Mouse (Mus musculus) lung, adult 18-20 months (tissue): ENCODE measurements around the gene Prr14.
"Not testable (repeated sequence)": the region's sequence is repeated elsewhere in the genome, so short reads cannot be mapped to it uniquely, and the experiment has no call there.

Experiments used
- DNase-seq, 2 experiments: peaks; one replicate each; pipeline ENCODE4 v3.0.0; 2022; ENCODE audit warnings: mixed read lengths in 2 of 2

The Prr14 gene

DNA sequence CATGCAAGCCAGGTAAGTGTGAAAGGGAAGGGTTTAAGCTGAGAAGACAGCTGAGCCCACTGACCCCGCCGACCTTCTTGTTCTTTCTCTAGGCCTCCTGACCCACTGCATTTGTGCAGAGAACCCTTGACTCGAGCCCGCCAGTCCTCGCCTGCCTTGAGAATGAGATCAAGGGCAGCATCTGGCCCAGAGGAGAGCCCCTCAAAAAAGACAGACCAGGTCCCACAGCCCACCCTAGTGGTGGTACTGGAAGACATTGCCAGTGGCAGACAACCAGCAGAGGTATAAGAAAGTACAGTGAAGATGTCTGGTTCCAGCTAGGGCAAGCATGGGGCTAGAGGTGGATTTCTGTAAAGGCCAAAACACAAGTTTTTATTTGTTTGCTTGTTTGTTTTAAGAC lies 14.3 kb downstream of the Prr14 start:
- DNase-seq: no peak

DNA sequence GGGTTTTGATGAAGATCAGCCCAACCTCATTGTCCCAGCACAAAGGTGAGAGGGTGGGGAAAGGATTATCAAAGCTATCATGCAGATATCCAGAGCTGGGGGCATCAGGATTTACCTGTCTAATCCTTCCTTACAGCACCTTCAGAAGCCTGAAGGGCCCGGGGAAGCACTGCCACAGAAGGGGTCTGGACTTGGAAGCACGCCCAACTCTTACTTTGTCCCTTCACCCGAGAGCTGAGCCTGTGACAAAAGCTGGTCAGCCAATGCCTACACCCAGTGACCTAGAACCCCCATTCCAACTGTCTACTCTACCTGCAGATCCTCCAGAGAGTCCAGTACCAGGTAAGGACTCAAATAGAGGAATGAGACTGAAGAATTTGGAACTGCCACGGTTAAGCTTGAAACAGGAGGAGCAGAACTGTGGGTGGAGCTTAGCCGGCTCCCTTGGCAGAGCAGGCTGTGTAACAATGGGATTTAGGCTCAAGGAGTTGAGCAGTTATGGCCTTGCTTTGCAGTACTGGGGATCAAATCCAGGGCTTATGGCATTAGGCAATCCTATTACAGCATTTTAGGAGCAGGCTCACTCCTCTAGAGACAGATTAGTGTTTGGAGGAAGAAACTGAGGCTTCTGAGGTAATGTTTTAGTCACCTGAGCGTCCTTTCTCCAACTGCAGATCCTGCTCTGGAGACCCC lies 15.1 kb downstream of the Prr14 start:
- DNase-seq: no peak

DNA sequence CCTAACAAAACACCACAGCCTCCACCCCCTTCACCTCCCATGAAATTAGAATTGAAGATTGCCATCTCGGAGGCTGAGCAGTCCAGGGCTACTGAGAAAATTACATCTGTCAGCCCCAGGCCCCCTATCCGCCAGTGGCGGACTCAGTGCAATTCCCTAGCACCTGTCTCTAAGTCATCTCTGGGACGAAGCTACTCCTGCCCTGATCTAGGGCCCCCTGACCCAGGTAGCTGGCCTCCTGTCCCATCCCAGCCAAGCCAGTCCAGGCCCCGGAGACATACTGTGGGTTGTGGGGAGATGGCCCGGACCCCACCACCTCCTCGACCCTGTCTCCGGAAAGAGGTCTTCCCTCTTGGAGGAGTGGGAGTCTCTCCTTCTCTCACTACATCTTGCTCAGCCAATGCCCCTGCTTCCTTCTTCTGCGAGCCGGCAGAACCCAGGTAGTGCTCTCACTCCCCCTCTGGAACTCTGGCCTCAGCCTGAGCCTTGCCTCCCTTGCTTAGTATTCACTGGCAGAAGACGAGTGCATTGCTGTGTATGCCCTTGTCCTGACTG lies 15.9 kb downstream of the Prr14 start:
- no peak for DNase-seq

DNA sequence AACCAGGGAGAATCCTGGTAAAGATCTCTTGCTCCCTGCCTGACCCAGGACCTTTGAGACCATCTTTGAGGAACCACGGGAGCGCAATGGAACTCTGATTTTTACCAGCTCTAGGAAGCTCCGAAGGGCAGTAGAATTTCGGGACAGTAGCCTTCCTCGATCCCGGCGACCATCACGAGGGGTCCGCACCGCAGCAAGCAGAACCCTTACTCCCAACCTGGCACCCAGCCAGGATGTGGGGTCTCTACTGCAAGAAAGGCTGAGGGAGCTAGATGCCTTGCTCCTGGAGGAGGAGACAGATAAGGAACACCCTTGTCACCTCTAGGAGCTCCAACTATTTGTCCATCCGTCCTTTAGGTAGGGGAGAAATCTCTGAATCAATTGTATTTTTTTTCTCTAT lies 16.9 kb downstream of the Prr14 start:
- DNase-seq: no peak

DNA sequence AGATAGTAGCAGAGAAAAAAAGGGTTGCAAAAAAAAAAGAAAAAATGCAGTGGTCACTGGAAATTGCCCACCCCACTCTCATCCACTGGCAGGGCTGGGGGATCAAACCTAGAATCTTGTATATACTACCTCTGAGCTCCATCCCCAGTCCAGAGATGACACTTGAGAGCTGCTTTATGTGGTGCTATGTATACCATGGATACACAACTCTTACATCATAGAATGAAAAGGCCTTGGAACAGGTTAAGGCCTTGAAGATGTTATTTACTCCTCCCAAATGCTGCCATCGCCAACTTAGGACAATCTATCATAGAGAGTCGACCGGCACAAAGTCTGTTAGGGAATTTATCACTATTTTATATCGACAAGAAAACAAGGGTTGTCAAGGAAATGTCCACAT lies 17.4 kb downstream of the Prr14 start:
- no peak for DNase-seq

DNA sequence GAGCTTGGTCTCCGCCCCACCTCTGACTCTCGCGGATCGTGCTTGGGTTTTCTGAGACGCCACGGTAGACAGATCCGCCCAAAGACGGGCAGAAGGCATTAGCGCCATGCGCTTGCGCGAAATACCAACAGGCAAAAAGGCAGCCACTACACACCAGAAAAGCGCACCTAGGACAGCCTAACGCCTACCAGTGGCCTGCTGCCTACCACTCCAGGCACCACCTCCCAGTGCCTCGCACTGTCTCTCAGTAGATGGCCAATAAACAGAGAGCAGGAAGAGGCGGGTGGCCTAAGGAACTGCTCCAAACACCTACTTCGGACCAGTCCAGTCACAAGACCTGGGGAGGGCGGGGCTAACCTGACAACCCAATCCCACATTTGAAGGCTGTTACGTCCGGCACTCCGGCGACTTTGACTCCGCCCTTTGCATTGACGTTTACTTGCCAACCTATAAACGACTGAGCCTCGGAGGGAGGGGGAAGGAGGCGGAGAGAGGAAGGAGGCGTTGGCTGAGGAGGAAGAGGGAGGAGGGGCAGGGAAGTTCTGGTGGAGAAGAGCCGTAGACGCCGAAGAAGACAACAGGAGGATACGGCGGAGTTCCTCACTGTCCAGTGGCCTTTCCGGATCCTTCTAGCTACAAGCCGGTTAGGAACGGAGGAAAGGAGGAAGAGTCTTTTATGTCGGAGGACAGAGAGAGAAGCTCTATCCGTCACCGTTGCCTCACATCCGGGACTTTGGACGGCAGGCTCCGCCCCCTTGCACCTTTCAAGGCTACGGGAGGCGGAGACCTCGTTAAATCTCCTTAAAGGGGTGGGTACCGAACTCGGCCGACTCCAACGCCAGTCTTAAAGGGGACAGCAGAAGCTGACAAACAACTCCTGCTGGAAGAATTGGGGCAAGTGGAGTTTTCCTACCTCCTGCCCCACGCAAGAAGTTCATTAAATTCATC lies 18.6 kb downstream of the Prr14 start:
- peak; percentile 100 for DNase-seq

DNA sequence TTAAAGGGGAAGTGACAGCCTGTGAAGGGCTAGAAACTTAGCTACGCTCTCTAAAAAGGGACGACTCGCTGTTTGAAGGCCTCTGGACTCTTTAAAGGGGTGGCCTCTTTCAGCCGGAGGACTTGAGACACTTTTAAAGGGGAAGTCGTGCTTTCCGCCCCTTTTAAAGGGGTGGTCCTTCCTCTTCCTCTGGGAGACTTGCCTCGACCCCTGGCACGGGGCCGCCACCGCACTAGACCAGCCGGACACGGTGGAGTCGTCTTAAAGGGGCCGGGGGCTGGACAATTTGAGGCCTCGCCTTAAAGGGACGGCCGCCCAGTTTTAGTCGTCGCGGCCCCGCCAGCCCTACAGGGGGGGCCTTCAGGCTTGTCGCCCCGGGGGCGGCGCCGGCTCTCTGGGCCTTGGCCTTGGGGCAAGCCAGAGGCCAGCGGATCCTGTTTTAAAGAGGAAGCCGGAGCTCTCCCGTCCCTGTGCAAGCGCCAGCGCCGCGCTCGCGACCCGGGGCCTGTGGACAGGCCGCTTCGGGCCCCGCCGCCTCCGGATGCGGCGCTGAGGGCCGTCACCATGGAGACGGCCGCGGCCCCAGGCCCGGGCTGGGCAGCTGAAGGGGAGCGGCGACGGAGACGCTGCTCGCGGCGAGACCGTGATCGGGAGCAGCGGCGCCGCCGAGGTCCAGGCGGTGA lies 19.4 kb downstream of the Prr14 start, which contains the start of gene Fbrs:
Gene Fbrs, plus strand, starts transcription at position 565 of the 683 bp plus-strand sequence.
- peak; percentile 98 for DNase-seq

DNA sequence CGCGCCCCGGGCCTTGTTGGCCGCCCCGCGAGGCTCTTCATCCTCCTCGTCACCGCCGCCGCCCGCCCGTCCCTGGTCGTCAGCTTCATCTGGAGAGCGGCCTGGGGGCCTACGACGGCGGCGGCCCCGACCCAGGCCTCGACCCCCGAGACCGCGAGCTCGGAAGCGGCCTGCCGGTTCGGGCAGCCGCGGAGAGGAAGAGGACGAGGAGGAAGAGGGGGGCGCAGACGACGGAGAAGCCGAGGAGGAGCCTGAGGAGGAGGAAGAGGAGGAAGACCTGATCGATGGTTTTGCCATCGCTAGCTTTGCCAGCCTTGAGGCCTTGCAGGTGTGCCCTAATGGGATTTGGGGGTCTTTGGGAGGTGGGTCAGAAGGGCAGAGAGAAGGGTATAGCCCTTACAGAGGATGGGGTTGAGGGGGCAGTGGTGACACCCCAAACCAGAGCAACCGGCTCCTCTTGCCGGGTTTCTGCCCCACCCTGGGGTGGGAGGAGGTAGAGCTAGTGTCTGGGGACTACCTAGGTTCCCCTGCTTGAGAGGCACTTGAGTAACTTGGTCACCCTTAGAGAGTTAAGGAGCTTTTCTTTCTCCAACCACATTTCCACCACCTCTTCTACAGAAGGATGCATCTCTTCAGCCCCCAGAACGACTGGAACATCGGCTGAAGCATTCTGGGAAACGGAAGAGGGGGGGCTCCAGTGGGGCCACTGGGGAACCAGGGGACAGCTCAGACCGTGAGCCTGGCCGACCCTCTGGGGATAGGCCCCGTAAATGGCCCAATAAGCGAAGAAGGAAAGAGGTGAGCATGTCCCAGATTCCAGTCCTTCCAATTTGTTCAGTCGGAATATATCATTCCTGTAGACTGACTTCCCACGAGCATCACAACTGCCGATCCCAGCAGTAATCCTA lies 20.2 kb downstream of the Prr14 start:
- DNase-seq: peak; percentile 40 to 45

DNA sequence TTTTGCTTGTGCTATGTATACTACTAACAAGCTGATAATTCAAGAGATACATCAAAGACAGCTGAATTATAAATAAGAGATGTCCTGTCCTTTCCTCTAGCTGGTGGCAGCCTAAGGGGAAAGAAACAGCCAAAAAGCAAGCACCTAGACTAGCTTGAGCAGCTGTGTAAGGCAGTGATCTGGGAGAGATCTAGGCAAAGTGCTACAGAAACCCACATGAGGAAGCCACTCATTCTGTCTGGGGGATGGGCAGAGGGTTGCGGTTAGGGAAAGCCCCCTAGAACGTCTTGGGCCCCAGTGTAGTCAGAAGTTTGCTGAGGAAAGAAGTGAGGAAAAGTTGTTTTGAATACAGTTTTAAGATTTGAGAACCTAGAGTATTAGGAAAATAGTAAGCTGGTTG lies 20.9 kb downstream of the Prr14 start:
- DNase-seq: peak in 1 of 2 experiments; percentile 38

DNA sequence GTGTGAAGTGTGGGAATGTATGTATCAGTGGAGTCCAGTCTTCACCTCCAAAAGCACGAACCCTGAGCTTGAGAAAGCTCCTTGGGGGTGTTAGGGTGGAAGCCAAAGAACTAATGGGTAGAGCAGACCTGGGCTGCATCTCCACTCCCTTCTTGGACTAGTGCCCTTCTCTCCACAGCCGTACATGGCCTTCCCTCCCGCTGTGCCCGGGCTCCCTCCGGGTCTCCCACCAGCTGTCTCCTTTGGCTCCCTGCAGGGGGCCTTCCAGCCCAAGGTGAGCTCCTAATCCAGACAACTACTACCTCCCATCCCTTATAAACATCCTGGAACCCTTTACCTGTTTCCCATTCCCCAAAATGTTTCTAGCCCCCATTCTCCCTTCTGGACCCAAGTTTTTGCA lies 26.0 kb downstream of the Prr14 start:
- no peak for DNase-seq

DNA sequence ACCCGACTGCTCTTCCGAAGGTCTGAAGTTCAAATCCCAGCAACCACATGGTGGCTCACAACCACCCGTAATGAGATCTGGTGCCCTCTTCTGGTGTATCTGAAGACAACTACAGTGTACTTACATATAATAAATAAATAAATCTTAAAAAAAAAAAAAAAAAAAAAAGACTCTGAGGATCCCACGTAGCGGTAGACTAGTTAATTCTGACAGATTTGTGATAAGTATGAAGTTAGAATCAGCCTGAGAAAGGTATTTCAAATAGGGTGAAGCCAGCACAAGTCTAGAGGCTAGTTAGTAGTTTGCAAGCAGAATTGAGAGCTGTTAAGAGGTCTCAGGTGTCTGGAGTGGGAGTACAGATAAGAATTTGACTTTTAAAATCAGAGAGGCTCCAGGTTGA lies 29.0 kb downstream of the Prr14 start:
- DNase-seq: not testable (repeated sequence)

DNA sequence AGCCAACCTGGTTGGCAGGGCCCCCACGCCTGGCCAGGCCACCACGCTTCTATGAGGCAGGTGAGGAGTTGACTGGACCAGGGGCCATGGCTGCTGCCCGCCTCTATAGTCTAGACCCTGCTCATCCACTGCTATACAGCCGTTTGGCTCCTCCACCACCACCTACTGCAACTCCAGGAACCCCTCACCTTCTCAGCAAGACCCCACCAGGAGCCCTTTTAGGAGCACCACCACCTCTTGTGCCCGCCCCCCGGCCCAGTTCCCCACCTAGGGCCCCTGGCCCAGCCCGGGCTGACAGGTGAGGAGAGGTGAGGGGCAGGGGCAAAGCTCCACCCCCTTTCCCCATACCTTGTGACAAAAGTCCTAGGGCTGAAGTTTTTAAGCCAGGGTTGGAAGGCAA lies 30.6 kb downstream of the Prr14 start:
- DNase-seq: no peak

DNA sequence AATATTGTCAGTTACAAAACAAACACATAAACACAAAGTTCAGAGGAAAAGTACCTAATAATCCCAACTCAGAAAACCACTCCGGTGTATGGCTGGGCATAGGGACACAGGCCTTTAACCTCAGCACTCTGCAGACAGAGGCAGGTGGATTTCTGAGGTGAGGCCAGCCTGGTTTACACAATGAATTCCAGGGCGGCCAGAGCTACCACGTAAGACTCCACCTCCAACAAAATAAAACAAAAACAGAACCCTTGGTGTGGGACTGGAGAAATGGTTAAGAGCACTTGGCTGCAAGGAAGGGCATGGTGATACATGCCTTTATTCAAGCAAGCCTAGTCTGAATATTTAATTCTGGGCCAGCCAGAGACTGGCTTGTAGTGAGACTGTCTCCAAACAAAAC lies 32.4 kb downstream of the Prr14 start:
- peak; percentile 43 to 44 for DNase-seq

DNA sequence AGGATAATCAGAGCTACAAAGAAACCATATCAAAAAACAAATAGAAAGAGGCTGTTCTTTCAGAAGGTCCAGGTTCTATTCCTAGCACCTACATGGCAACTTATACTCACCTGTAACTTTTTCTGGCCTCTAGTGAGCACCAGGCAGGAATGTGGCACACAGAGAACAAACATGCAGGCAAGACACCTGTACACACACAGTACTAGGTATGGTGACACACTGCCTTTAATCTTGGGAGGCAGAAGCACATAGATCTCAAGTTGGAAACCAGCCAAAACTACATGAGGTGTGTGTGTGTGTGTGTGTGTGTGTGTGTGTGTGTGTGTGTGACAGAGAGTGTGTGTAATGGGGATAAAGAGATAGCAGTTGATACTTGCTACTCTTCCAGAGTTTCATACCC lies 35.2 kb downstream of the Prr14 start:
- no peak for DNase-seq

DNA sequence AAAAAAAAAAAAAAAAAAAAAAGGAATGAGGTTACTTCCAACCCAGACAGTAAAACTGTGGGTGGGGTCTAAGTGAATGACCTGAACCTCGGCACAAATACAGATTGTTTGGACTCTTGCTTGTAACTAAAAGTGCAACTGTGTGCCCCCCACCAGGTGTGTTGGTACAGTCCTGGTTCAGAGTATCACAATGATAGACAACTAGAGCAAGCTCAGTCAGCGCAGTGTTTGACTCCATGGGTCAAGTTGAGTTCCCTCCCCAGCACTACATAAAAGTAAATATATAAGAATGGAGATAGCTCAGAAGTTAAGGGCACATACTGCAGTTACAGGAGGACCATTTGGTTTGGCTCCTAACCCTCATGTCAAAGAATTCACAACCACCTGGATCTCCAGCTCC lies 38.0 kb downstream of the Prr14 start:
- no peak for DNase-seq

DNA sequence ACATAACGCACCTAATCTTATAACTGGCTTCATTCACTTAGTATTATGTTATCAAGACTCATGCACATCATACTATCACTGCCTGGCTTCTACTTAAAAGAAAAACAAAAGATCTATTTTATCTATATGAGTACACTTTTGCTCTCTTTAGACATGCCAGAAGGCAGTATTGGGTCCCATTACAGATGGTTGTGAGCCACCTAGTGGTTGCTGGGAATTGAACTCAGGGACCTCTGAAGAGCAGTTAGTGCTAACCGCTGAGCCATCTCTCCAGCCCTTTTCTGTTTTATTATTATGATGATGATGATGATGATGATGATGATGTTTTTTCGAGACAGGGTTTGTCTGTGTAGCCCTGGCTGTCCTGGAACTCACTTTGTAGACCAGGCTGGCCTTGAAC lies 39.0 kb downstream of the Prr14 start:
- DNase-seq: peak in 1 of 2 experiments; percentile 51

DNA sequence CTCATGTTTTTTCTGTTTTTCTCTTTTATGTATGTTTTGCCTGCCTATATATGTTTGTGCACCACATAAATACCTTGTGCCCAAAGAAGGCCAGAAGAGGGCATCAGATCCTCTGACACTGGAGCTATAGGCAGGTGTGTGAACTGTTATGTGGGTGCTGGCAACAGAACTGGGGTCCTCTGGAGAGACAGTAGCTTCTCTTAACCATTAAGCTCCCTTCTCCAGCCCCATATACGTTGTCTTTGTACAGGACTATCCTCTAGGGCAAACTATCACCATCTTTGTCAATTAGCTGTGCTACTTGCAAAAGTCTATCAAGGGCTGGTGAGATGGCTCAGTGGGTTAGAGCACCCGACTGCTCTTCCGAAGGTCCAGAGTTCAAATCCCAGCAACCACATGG lies 48.9 kb downstream of the Prr14 start:
- DNase-seq: no peak

DNA sequence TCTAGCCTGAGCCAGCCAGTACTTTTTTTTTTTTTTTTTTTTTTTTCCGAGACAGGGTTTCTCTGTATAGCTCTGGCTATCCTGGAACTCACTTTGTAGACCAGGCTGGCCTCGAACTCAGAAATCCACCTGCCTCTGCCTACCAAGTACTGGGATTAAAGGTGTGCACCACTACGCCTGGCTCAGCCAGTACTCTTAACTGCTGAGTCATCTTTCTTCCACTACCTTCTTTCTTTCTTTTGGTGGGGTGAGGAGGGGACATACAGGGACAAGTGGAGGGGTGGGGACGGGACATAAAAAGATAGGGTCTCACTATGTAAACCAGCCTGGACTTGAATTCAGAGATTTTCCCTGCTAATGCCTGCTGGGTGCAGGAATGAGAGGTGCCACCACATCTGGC lies 50.4 kb downstream of the Prr14 start:
- not testable (repeated sequence) for DNase-seq

DNA sequence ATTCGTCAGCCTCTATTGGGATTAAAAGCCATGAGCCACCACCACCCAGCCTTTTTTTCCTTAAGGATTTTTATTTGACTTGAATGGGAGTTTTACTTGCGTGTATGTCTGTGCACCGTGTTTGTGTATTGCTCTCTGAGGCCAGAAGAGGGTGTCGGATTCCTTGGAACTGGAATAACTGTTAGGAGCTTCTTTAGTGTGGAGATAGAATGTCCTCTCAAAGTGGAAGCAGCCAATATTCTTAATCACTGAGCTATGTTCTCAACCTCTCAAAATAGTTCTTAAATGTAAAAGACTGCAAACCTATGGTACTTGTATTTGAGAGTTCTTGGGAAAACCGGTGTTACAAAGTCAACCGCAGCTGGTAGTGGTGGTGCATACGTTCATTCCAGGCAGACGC lies 51.8 kb downstream of the Prr14 start:
- DNase-seq: no peak

DNA sequence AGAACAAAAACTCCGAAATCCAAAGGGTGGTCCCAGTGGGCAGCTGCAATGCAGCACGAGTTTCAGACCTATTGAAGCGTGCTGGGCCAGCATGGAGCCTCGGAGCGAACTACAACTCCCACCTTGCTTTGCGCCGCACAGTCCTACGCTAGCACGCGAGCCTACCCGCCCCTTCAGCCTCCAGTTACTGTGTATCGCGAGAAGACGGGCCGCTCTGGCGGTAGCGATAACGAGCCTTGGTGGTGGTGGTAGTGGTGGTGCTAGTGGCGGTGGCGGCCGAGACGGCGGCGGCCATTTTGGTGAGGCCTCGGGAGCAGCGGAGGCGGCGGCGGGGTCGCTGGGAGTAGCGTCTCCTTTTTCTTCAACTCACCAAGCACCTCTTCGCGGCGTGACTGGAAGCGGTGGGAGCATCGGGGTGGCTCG lies 52.4 kb downstream of the Prr14 start, which contains the start of gene Srcap:
Gene Srcap, plus strand, starts transcription at position 176 of the 423 bp plus-strand sequence.
- peak; percentile 98 for DNase-seq

DNA sequence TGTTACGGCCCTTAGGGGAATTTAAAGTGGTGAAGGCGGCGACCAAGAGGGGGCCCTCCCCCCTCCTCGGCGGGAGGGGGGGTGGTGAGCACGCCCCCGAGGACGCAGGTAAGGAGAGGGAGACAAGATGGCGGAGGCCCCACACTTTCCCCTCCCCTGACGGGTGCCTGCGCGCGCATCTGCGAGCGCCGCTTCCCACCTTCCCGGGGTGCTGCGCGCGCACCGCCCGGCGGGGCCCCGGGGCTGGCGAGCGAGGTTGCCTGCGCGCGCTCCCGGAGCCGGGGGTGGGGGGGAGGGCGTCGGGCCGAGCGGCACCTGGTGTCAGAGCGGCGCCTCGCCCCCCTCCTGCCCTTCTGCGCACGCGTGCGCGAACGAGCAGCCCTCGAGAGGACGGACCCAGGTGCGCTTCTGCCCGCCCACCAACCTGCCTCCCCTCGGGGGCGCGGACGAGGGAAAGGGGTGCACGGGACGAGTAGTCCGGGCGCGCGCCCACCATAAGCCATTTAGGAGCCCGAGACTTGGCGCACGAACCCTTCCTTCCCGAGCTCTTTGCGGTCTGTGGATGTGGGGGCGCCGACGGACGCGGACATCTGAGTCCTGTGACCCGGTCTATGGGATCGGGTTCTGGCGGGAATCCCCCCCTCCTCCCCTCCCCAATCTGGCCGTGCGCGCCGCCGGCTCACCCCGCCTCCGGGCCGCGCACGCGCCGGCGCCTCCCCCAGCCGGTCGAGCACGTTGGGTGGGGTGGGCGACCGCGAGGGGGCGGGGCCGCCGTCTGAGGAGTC lies 53.0 kb downstream of the Prr14 start:
- DNase-seq: peak; percentile 91
